Mouse (Mus musculus) liver, embryonic 14 days (tissue): ENCODE results near the gene 1700109H08Rik. TPM values are rescaled to one million over a fixed set of nuclear protein-coding genes. Genes with fewer than 3 reads are reported as not detected.

ENCODE experiments used
- polyA plus RNA-seq: library from polyadenylated mRNA; depleted of rRNA; stranded (reverse); fragments of >200 nt; gene quantifications from 2 replicates; pipeline ENCODE4 v1.2.3, GENCODE M21; 2012; rRNA removed

Gene 1700109H08Rik
- polyA plus RNA-seq, result 1.4 and 2.1 TPM in 2 replicates

DNA sequence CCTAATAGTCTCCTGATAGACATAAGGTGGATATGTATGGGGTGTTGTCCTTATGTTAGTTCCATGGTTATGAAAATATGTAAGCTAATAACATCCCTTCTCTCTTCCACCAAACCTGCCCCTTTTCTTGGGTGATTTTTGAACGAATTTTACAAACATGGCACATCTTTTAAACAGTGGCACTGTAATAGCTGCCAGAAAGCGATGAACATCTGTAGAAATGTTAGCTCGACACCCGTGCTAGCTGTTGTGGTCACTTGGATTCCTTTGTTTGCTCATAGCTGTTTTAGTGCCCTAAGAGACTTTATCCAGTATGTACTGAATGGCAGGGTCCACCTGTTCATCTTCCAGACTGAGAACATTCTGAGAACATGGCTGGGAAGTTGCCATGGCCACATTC lies at the start of gene 1700109H08Rik:
Gene 1700109H08Rik (plus strand): TSS at position 301 of the 400 bp plus-strand sequence.

DNA sequence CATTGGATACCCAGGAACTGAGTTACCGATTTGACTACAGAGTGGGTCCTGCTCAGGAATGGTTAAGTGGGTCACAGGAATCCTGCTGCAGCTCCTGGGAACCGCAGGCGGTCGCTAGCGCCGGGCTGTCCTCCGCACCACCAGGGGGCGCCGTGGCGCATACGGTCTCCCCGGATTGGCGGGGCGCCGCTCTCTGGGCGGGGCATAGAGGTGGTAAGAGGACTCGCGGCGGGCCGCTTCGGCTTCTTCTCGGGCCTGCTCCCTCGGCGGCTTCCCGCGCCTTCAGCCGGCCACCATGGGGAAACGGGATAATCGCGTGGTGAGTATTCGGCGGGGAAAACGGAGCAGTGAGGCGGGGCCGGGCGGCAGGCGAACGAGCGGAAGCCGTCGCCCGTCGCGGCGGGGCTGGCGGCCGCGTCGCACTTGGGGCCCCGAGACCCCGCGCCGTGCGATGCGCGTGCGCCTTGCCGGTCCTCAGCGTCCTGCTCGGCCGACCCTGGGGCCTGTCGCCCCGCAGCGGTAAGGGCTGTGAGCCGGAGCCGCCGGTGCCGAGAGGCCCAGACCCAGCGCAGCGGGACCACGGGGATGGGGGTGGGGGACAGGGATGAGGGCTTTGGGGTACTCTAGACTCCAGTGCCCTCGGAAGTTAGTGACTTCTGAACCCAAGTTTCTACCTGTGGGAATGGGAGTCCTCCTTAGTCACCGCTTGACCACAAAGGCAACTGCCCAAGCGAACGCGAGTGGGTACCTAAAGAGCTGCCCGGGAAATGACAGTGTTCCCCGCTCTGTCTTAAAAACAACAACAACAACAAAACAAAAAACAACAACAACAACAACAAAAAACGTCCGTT lies 27.5 kb upstream of the 1700109H08Rik start, which contains the start of gene Fam133b:
Gene Fam133b (plus strand): TSS at position 205 of the 851 bp plus-strand sequence.

DNA sequence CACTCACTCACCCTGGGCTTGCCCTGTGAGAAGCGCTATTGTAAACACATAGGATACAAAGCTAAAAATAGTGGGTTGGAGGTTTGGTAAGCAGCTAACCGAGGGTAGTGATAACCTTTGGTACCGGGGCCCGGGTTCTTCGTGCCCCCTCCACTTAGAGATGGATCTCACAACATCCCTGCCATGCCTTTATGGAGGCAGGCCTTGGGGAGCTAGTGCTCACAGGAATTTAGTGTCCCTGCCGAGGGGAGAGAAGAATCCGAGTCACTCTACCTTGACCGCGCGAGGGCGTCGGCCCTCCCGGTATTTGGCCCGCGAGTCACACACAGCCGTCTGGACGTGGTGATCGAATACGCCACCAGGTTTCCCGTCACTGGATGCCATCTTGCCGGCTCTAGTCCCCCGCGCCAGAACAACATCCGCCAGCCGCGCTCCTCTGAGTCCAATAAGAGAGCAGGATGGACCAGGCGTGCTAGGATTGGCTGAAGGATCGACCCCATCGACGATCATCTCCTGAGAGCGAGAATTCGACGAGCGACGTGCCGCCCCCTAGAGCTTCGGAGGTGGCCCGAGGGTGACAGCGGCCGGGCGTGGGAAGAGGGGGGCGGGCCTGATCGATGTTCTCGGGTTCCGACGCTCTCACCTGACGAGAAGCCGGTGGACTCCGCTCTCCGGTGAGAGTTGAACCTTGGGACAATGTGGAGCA lies 24.5 kb downstream of the 1700109H08Rik start, which contains the start of gene Pex1:
Gene Pex1 (plus strand): TSS at position 374 of the 706 bp plus-strand sequence.

GRCm38 (mm10) chr5:3596399-3596766 lies 25.0 kb downstream of the 1700109H08Rik start, which contains the start of gene Rbm48:
TSS of gene Rbm48 (minus strand) at chr5:3596585.

Other genes starting within 250 kb of the 1700109H08Rik start
- 5.2 and 6.6 TPM in 2 replicates for gene Cdk6, start 230.1 kb upstream of the 1700109H08Rik start, polyA plus RNA-seq
- 11.8 and 12.9 TPM in 2 replicates for gene Fam133b, start 27.7 kb upstream of the 1700109H08Rik start, polyA plus RNA-seq
- gene Pex1, start 24.5 kb downstream of the 1700109H08Rik start, polyA plus RNA-seq, result 4.0 and 4.6 TPM in 2 replicates
- gene Rbm48, start 25.0 kb downstream of the 1700109H08Rik start, polyA plus RNA-seq, result 3.4 and 4.1 TPM in 2 replicates
- gene Tmbim7, start 79.6 kb downstream of the 1700109H08Rik start, polyA plus RNA-seq, result not detected in 2 replicates
- 23.7 and 29.0 TPM in 2 replicates for gene Gatad1, start 85.6 kb downstream of the 1700109H08Rik start, polyA plus RNA-seq
- gene Ankib1, start 231.4 kb downstream of the 1700109H08Rik start, polyA plus RNA-seq, result 3.3 and 3.8 TPM in 2 replicates
- 13.4 and 15.4 TPM in 2 replicates for gene Krit1, start 231.6 kb downstream of the 1700109H08Rik start, polyA plus RNA-seq